Mouse (Mus musculus) liver, embryonic 14.5 days (tissue): Measurements from ENCODE around the gene Enpp4.

Experiments
- CTCF ChIP-seq: IDR thresholded peaks from 2 replicates; pipeline ENCODE4 v1.5.1; 2016; ENCODE audit warnings: antibody characterized with exemption, low read depth, control low read depth
- EP300 ChIP-seq: IDR thresholded peaks from 2 replicates; pipeline ENCODE4 v1.6.1; 2016; ENCODE audit warnings: antibody characterized with exemption, low read depth

DNA sequence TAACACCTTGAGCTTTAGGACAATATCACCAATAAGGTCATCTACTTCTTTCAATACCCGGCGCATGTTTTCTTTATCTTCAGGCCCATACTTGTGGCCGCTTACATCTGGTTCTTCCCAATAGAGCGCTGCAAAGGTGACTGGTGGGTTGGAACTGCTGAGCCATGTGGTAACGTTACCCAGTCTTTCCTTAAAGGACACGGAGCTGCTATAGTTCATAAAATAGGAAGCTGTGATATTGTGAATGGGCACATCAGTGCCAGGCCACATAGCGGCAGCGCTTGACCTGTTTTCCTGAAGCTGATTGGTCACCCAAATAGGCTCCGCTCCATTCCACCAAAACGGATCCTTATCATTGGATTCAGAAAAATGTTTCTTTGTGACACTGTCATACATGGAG is 3.6 kb downstream of the Enpp4 start:
- TF ChIP-seq CTCF (no peak), EP300 (no peak)
